Mouse (Mus musculus) CH12.LX (cell line): ENCODE data around the gene Ehd3. TPM values are rescaled to one million over a fixed set of nuclear protein-coding genes. Genes with fewer than 3 reads are reported as not detected.

ENCODE experiments used
- DNase-seq: peaks from one replicate; pipeline ENCODE4 v3.0.0-alpha.2; 2013; ENCODE audit errors: extremely low read depth
- H3K27ac ChIP-seq: 2 replicates; pipeline ENCODE4 v1.5.1; 2012; ENCODE audit warnings: low read depth, mild to moderate bottlenecking, control low read depth, moderate library complexity; ENCODE audit not compliant: insufficient read depth
- H3K27me3 ChIP-seq: replicated peaks from 2 replicates; pipeline ENCODE3; 2012; ENCODE audit warnings: inconsistent platforms
- H3K36me3 ChIP-seq, 2 experiments: replicated peaks in 1 of 2; 2 replicates each; pipeline versions ENCODE3 to v1.6.1; 2012; ENCODE audit warnings: inconsistent platforms in 1 of 2, low read length in 1 of 2, mild to moderate bottlenecking in 1 of 2, mixed read lengths in 1 of 2, moderate library complexity in 1 of 2; ENCODE audit not compliant: control insufficient read depth in 1 of 2, insufficient read depth in 1 of 2
- H3K4me1 ChIP-seq, 2 experiments: 2 replicates each; pipeline ENCODE4 v1.6.1; 2012; ENCODE audit warnings: inconsistent platforms in 1 of 2, moderate library complexity in 1 of 2; ENCODE audit not compliant: insufficient read depth in 2 of 2, control insufficient read depth in 1 of 2
- H3K4me2 ChIP-seq: 2 replicates; pipeline ENCODE4 v1.6.1; 2012; ENCODE audit warnings: low read depth, mild to moderate bottlenecking, control low read depth; ENCODE audit not compliant: poor library complexity, insufficient read depth, severe bottlenecking
- H3K4me3 ChIP-seq, 3 experiments: fragments of 150-350 bp in 1 of 3; sonication (generic) in 1 of 3; replicated peaks in 1 of 3; 2 replicates each; pipeline versions ENCODE3 to v1.5.1; 2011 to 2012; ENCODE audit warnings: low read depth in 2 of 3, low read length in 2 of 3, mild to moderate bottlenecking in 2 of 3, moderate library complexity in 2 of 3, control low read depth in 1 of 3, improper control_type of control experiment in 1 of 3, inconsistent platforms in 1 of 3, mixed read lengths in 1 of 3; ENCODE audit not compliant: poor library complexity in 1 of 3
- H3K79me2 ChIP-seq: replicated peaks from 2 replicates; pipeline ENCODE4 v1.6.1; 2012; ENCODE audit warnings: mild to moderate bottlenecking, moderate library complexity; ENCODE audit not compliant: control insufficient read depth, poor library complexity, insufficient read depth, severe bottlenecking; ENCODE audit errors: extremely low read depth
- H3K9ac ChIP-seq: 2 replicates; pipeline ENCODE4 v1.6.1; 2012; ENCODE audit warnings: low read depth, mild to moderate bottlenecking, control low read depth, moderate library complexity; ENCODE audit not compliant: insufficient read depth
- H3K9me3 ChIP-seq: replicated peaks from 2 replicates; pipeline ENCODE3; 2012; ENCODE audit warnings: low read length, inconsistent platforms, mixed read lengths
- CHD1 ChIP-seq: IDR thresholded peaks from 2 replicates; pipeline ENCODE4 v1.6.1; 2012; ENCODE audit warnings: low read depth, low read length, improper control_type of control experiment, inconsistent platforms
- CHD2 ChIP-seq: IDR thresholded peaks from 2 replicates; pipeline ENCODE4 v1.6.1; 2011; ENCODE audit warnings: low read length, improper control_type of control experiment
- CTCF ChIP-seq, 2 experiments: IDR thresholded peaks in 1 of 2; conservative IDR thresholded peaks in 1 of 2; 2 replicates each; pipeline ENCODE4 v1.5.1; 2011 to 2012; ENCODE audit warnings: low read depth in 2 of 2, low read length in 2 of 2, improper control_type of control experiment in 1 of 2, inconsistent platforms in 1 of 2, mild to moderate bottlenecking in 1 of 2, moderate library complexity in 1 of 2
- E2F4 ChIP-seq: IDR thresholded peaks from 2 replicates; pipeline ENCODE4 v1.6.1; 2011; ENCODE audit warnings: low read depth, low read length, improper control_type of control experiment; ENCODE audit not compliant: insufficient replicate concordance
- ELF1 ChIP-seq: IDR thresholded peaks from 2 replicates; pipeline ENCODE4 v1.6.1; 2014; ENCODE audit warnings: low read depth, mild to moderate bottlenecking, inconsistent platforms, low read length, improper control_type of control experiment
- EP300 ChIP-seq: IDR thresholded peaks from 2 replicates; pipeline ENCODE4 v1.6.1; 2011; ENCODE audit warnings: low read length, improper control_type of control experiment
- ETS1 ChIP-seq: conservative IDR thresholded peaks from 2 replicates; pipeline ENCODE4 v1.6.1; 2012; ENCODE audit warnings: low read depth, mild to moderate bottlenecking, inconsistent platforms, low read length, improper control_type of control experiment, moderate library complexity
- HCFC1 ChIP-seq: IDR thresholded peaks from 2 replicates; pipeline ENCODE4 v1.6.1; 2012; ENCODE audit warnings: low read depth, mild to moderate bottlenecking, inconsistent platforms, low read length, improper control_type of control experiment
- IRF4 ChIP-seq: IDR thresholded peaks from 2 replicates; pipeline ENCODE4 v1.6.1; 2014; ENCODE audit warnings: low read depth, mild to moderate bottlenecking, inconsistent platforms, low read length, improper control_type of control experiment
- JUN ChIP-seq: IDR thresholded peaks from 2 replicates; pipeline ENCODE4 v1.6.1; 2011; ENCODE audit warnings: low read depth, mild to moderate bottlenecking, low read length, improper control_type of control experiment, moderate library complexity; ENCODE audit not compliant: insufficient read depth
- JUND ChIP-seq: conservative IDR thresholded peaks from 2 replicates; pipeline ENCODE4 v1.6.1; 2011; ENCODE audit warnings: low read depth, low read length, improper control_type of control experiment
- KAT2A ChIP-seq: IDR thresholded peaks from 2 replicates; pipeline ENCODE4 v1.6.1; 2012; ENCODE audit warnings: low read length, improper control_type of control experiment, inconsistent platforms; ENCODE audit not compliant: insufficient replicate concordance
- MAZ ChIP-seq: IDR thresholded peaks from 2 replicates; pipeline ENCODE4 v1.6.1; 2012; ENCODE audit warnings: low read depth, mild to moderate bottlenecking, inconsistent platforms, low read length, improper control_type of control experiment, moderate library complexity
- MXI1 ChIP-seq: IDR thresholded peaks from 2 replicates; pipeline ENCODE4 v1.6.1; 2011; ENCODE audit warnings: mild to moderate bottlenecking, low read depth, low read length, improper control_type of control experiment
- MYC ChIP-seq: IDR thresholded peaks from 2 replicates; pipeline ENCODE4 v1.6.1; 2011; ENCODE audit warnings: low read depth, mild to moderate bottlenecking, improper control_type of control experiment, low read length
- NRF1 ChIP-seq: IDR thresholded peaks from 2 replicates; pipeline ENCODE4 v1.6.1; 2014; ENCODE audit warnings: low read depth, mild to moderate bottlenecking, inconsistent platforms, low read length, improper control_type of control experiment, moderate library complexity
- PAX5 ChIP-seq: IDR thresholded peaks from 2 replicates; pipeline ENCODE4 v1.6.1; 2012; ENCODE audit warnings: low read length, inconsistent platforms, mixed read lengths
- POLR2AphosphoS2 ChIP-seq: IDR thresholded peaks from 2 replicates; pipeline ENCODE4 v1.6.1; 2011; ENCODE audit warnings: low read depth, low read length, improper control_type of control experiment
- RAD21 ChIP-seq: IDR thresholded peaks from 2 replicates; pipeline ENCODE4 v1.6.1; 2011; ENCODE audit warnings: low read depth, mild to moderate bottlenecking, low read length, improper control_type of control experiment, moderate library complexity
- SIN3A ChIP-seq: IDR thresholded peaks from 2 replicates; pipeline ENCODE4 v1.6.1; 2012; ENCODE audit warnings: low read length, improper control_type of control experiment, inconsistent platforms
- SMC3 ChIP-seq: IDR thresholded peaks from 2 replicates; pipeline ENCODE4 v1.6.1; 2011; ENCODE audit warnings: low read depth, low read length, improper control_type of control experiment
- TBP ChIP-seq: conservative IDR thresholded peaks from 2 replicates; pipeline ENCODE4 v1.6.1; 2011; ENCODE audit warnings: low read depth, low read length, improper control_type of control experiment
- TCF12 ChIP-seq: IDR thresholded peaks from 2 replicates; pipeline ENCODE4 v1.6.1; 2014; ENCODE audit warnings: low read depth, mild to moderate bottlenecking, inconsistent platforms, low read length, improper control_type of control experiment
- USF1 ChIP-seq: IDR thresholded peaks from 2 replicates; pipeline ENCODE4 v1.6.1; 2014; ENCODE audit warnings: low read depth, mild to moderate bottlenecking, inconsistent platforms, low read length, improper control_type of control experiment
- USF2 ChIP-seq: conservative IDR thresholded peaks from 2 replicates; pipeline ENCODE4 v1.6.1; 2011; ENCODE audit warnings: low read depth, low read length, improper control_type of control experiment
- ZC3H11A ChIP-seq: IDR thresholded peaks from 2 replicates; pipeline ENCODE4 v1.6.1; 2012; ENCODE audit warnings: low read depth, mild to moderate bottlenecking, inconsistent platforms, low read length, improper control_type of control experiment
- ZKSCAN1 ChIP-seq: IDR thresholded peaks from 2 replicates; pipeline ENCODE4 v1.6.1; 2012; ENCODE audit warnings: low read depth, inconsistent platforms, low read length, improper control_type of control experiment, borderline replicate concordance
- ZMIZ1 ChIP-seq: IDR thresholded peaks from 2 replicates; pipeline ENCODE4 v1.6.1; 2012; ENCODE audit warnings: low read depth, mild to moderate bottlenecking, inconsistent platforms, low read length, improper control_type of control experiment
- ZNF384 ChIP-seq: IDR thresholded peaks from 2 replicates; pipeline ENCODE4 v1.6.1; 2012; ENCODE audit warnings: low read depth, low read length, improper control_type of control experiment, inconsistent platforms
- dilution Hi-C: fragments of 300-500 bp; cut with MboI; formaldehyde crosslinking; loops from 2 replicates; pipeline ENCODE4 v1.14.3; 2020; ENCODE audit warnings: low sequenced_read_pairs; ENCODE audit not compliant: extremely low pct_unique_long_range_greater_than_20kb, extremely low pct_ligation_motif_present
- in situ Hi-C: fragments of 300-500 bp; cut with MboI; formaldehyde crosslinking; loops from 3 replicates; pipeline ENCODE4 v1.14.3; 2019; ENCODE audit warnings: low sequenced_read_pairs, low pct_ligation_motif_present, low pct_unique_long_range_greater_than_20kb, mixed read lengths
- polyA plus RNA-seq: library from polyadenylated mRNA; unstranded; fragments of >175 nt; gene quantifications from 2 replicates; pipeline ENCODE4 v1.2.1, GENCODE M21; 2012; ENCODE audit warnings: low read depth; ENCODE audit not compliant: insufficient read length
- total RNA-seq, 2 experiments: library from RNA; depleted of rRNA; stranded (reverse); fragments of 300-350 nt in 1 of 2; fragments of >200 nt in 1 of 2; gene quantifications; 2 replicates each; pipeline ENCODE4 v1.2.3; 2012 to 2014

Gene Ehd3
- total and polyA plus RNA-seq, 3 experiments: 11.0 to 37.0 (median 26.5) TPM

DNA sequence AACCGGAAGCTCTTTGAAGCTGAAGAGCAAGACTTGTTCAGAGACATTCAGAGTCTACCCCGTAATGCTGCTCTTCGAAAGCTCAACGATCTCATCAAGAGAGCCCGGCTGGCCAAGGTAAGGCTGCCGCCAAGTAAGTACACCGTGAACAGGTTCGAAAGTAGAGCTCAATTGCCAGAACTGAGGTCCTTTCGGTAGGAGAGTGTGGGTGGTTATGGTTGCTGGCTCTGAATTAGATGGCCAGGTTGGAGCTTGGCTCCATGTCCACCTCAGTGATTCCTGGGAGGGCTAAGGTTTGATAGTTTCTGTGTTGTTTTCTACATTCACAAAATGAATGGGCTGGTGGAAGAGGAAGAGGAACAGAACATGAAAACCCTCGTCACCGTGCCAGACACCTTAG is 23.5 kb downstream of the Ehd3 start:
- no peaks in the 10 kb centered on the region for H3K27me3 ChIP-seq
- H3K9ac ChIP-seq: no peak overlapping the region
- dilution Hi-C loops (no loop called here), in situ Hi-C loops (no loop called here)
- H3K36me3 ChIP-seq: peaks cover 18 to 100% of the 10 kb centered on the region in 2 experiments
- no peak overlapping the region for H3K27ac ChIP-seq
- TF ChIP-seq IRF4 (no peak), CHD1 (no peak), KAT2A (no peak), RAD21 (no peak), ELF1 (no peak), EP300 (no peak), JUND (no peak), MAZ (no peak), ZC3H11A (no peak), USF2 (no peak), USF1 (no peak), CHD2 (no peak), ZMIZ1 (no peak), ZNF384 (no peak), JUN (no peak), NRF1 (no peak), ZKSCAN1 (no peak), PAX5 (no peak), E2F4 (no peak)
- no peak overlapping the region for H3K4me2 ChIP-seq
- no peak overlapping the region for H3K4me3 ChIP-seq
- no peaks in the 10 kb centered on the region for H3K9me3 ChIP-seq
- H3K79me2 ChIP-seq: no peaks in the 10 kb centered on the region
- no peak for DNase-seq
- H3K4me1 ChIP-seq: peaks cover 0 to 1% of the 10 kb centered on the region in 2 experiments; a peak in 1 of 4 replicates

DNA sequence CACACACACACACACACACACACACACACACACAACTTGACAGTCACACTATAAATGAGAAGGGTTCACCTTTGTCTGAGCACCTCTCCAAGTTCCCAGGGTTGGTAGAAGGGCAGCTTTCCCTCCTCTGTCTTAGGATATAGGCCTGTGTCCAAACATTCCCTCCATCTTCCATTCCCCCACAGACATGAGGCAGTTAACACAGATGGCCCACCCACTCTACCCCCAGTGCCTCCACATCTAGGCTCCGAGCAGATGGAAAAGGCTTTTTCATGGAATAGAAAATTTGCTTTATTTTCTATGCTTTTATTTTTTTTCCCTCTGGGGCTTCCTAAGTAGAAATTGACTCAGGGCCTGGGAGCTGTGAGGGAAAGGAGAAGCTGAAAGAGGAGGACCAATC is 26.6 kb downstream of the Ehd3 start:
- DNase-seq: no peak
- TF ChIP-seq HCFC1 (no peak), USF2 (no peak), MXI1 (no peak), RAD21 (no peak), ZC3H11A (no peak), MYC (no peak), TBP (no peak), IRF4 (no peak), ETS1 (no peak), SMC3 (no peak), CTCF (conservative IDR thresholded peaks at IDR 0.05 in 1 of 2, IDR thresholded peaks at IDR 0.05 in 1 of 2; ENCODE audit: low read depth in 2 of 2, low read length in 2 of 2) (no peak), POLR2AphosphoS2 (no peak), TCF12 (no peak), SIN3A (no peak)
- no peak overlapping the region for H3K4me2 ChIP-seq
- no peak overlapping the region for H3K9ac ChIP-seq
- no peaks in the 10 kb centered on the region for H3K79me2 ChIP-seq
- dilution Hi-C loops (no loop called here), in situ Hi-C loops (no loop called here)
- H3K36me3 ChIP-seq: peaks cover 18 to 76% of the 10 kb centered on the region in 2 experiments
- no peaks in the 10 kb centered on the region for H3K4me1 ChIP-seq
- H3K9me3 ChIP-seq: no peaks in the 10 kb centered on the region
- H3K27ac ChIP-seq: no peak overlapping the region
- H3K27me3 ChIP-seq: no peaks in the 10 kb centered on the region
- H3K4me3 ChIP-seq: no peak overlapping the region
